Mouse (Mus musculus): ENCODE data around the gene Tenm3.

Gene Tenm3

DNA sequence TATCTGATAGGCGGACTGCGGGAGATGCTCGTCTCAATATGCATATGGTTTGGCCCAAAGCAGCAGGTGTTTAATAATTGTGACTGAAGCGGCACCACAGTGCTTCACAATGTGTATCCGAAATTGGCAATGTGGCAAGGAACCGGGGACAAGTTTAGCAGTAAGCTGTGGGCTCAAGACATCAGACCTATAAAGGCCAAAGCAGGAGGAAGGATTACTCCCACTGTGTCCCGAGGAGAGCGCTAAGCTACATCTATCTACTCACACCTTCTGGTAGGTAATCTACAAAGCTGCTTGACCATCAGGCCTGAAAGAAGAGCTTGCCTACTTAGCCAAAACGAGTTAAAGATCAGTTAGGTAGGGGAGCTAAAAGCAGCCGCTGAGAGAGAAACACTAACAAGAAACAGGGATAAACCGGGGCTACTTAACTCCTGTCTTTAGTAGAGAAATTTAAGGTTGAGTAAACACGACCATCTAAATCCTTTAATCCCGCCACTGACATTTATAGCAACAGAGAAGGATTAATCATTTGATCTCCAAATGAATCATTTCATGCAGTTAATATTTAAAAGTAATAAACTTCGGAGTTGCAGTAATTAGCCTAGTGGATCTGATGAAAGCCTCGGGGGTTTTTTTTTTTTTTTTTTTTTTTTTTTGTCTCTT is 188.2 kb downstream of the Tenm3 start:
- no peak for DNase-seq

DNA sequence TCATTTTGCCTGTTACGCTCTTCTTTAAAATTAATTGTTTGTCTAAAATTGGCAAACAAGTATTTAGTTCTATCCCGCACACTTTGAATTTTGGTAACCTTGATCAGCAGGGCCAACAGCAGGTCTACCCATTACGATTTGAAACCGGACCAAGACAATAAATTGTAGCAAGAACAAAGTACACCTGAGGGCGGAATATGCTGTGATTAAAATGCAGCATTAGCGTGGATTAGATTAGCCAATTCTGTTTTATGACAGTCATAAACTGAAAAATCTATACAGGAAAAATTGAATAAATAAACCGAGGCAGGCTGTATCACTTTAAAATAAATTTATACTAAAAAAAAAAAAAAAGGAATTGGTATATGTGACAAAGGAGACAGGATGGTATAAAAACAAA is 193.9 kb downstream of the Tenm3 start:
- no peak for DNase-seq

DNA sequence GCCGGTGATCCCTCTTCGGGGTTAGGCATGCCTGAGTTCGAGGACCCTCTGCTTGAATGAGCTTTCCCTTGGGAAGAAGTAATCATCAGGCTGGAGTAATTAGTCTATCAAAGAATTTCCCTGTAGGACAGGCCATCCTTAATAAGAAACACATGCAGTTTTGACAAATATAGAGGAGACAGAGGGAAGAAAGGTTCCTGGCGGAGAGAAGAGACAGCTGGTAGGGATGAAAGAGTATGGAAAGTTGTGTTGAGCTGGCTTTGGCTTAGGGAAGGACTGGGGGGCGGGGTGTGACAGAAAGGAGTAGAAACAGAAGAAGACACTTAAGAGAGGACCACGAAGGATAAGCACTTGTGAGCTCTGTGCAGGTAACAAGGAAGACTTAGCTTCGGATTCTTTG is 194.3 kb downstream of the Tenm3 start:
- no peak for DNase-seq

DNA sequence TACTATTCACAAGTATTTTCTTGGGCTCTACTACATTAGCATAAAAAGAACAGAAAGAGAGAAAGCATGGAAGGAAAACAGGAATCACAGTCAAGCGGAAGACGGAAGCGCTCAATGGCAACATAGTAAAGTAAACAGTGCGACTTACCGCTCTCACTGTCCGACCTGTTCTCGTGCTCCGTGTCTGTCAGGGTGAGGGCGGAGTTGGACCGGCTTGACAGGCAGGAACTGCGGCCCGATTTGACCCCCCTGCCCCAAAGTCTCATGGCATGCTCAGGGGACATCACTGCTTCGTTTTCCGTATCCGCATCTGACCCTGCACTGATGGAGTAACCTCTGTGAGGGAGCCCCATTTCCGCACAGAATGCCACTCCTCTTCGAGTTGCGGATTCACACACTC is 197.6 kb downstream of the Tenm3 start:
- no peak for DNase-seq

DNA sequence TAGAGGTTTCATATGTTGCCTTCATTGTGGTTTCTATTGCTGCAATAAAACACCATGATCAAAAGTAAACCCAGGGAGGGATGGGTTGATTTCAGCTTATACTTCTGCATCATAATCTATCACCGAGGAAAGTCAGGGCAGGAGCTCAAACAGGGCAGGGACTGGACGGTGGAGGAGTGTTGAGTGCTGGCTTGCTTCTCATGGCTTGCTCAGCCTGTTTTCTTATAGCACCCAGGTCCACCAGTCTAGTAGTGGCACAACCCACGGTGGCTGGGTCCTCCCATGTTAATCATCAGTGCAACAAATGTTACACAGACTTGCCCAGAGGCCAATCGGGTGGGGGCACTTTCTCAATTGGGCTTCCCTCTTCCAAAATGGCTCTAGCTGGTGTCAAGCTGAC is 205.6 kb downstream of the Tenm3 start:
- DNase-seq, result no peak

DNA sequence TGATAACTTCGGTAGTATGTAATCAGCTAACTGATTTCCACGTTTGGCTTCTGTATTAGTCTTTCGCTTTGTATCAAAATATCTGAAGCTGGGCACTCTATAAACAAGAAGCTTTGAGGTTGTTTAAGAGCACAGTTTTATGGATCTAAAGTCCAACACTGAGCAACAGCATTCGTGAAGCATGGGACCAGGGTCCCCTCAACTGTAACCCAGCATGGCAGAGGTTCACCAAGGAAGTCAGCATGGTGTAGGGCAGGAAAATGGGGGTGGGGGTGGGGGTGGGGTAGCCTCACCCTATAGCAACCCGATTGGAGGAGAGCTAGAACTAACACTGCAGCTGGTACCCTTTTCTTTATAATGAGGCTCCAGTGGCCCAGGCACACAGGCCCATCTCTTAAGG is 206.8 kb downstream of the Tenm3 start:
- DNase-seq, result no peak

DNA sequence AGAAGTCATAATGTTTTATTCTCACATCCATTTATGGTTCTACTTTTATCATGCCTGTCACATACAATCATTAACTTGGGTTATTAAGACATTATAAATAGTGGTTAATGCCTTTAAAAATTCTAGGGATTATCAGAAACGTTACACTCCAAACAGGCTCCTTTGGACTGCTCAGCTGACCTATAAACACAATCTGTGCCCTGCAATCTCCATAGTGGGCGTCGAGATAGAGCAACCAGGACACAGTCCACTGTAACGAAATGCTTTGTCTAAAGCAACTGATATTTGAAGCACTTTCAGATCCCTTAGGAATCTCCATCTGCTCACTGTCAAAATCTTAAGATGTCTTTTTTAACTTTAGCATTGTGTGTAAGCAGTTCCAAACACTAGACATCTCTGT is 207.9 kb downstream of the Tenm3 start:
- DNase-seq, result no peak

DNA sequence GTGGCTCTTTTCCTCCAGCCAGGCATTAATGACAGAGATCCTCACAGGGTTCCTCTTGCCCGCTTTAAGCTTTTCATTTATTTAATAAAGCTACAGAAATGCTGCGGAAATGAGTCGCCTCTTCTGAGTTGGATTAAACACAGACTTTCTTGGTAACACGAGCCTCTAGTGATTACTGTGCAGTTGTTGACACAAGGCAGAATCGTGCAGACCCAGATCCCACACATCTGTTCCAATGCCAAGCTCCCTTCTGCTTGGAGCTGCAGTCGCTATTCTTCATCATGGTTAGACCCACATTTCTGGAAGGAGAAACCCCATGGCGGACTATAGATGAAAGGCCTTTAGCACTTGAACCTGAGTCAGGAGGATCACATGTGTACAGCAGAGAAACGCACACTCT is 210.3 kb downstream of the Tenm3 start:
- DNase-seq, result no peak

DNA sequence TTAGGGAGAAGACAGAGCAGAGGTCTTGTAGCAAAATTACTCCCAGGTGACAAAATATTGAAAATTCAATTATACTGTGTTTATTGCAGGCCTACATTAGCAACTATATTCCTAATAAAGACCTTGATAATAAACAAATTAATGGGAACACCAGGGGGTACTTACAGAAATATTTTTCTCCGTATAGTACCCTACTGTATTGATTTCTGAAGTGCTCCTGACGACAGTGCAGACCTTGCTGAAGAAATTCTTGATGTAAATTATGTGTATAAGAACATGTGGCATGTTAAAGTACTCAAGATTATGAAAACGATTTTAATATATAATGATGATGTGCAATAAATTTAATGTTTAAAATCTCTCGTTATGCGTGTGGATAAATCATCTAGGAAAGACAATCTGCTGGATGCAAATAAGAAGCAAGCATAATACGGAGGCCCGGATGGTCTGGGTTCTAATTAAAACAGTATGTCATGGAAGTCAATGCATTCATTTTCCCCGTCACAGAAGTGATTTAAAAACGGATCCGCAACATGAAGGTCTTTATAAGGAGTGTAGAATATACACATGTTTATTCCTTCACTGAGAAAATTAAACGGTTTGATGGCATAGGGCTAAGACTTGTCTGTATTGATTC is 221.1 kb downstream of the Tenm3 start:
- no peak for DNase-seq

DNA sequence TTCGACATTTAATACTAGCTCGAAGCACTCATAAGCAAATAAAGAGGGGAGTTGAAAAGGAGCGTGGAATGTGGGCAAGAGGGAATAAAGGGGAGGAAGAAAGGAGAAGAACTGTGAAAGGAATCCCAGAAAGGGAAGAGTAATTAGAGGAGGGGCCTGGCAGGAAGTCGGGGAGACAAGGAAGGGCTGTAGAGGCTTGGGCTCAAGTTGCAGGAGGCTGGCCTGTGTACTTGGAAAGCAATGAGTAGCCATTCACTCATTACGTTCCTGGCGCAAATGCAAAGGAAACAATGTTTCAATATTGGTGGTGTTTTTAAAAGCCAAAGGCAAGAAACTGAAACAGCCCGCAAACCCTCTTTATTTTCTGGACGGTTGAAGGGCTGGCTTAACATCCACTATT is 228.7 kb downstream of the Tenm3 start:
- peak; percentile 12 for DNase-seq

DNA sequence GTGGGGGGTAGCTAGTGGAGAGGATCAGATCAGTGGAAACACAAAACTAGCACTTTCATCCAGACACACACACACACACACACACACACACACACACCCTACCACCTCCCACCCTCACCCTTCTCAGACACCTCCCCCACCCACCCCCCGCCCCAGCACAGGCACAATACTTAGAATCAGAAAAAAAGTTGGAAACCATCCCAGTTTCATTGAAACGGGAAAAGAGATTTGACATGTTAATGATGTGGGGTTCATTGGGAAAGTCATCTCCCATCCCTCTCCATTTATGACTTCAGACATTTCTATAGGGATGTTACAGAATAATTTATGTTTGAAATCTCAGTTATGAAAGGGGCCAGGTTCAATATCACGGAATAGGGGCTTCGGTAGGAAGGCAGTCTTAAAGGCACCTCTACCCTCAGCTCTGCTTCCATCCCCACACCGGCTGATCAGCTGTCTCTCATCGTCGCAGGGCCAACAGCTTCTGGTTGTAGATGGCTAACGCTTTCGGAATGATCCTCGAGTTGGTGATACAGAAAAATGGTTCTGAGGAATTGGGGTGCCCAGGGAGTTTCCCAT is 231.7 kb downstream of the Tenm3 start:
- no peak for DNase-seq

DNA sequence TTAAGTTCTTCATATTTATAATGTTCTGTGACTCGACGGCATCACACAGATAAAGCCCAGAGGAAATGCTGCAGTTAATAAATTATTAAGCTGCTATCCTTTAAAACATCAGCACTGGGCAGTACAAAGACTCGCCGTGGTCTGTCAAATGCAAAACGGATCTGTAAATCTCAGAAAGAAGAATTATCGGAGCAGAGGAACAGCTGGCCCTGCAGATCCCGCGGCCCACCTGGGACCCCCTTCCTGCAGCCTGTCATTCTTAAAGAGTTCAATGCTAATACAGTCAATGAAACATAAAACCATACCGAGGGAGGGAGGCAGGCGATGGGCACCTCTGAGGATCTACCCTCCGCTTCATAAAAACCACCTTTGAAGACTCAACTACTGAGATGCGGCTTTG is 232.6 kb downstream of the Tenm3 start:
- DNase-seq, result no peak

DNA sequence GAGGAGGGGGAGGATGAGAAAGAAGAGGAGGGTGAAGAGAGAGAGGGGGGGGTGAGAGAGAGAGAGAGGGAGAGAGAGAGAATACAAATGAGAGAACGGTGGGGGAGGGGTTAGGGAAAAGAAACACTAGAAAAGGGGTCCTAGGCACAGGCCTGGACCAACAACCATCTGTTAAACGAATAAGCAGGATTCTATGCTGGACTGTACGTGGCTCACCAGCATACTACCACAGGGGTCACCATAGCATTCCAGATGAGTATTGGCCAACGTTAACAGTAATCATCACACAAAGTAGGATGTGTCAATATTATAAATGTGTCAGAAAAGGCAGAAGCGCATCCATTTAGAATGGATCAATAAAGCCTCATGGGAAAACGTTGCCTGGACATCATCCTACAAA is 233.4 kb downstream of the Tenm3 start:
- no peak for DNase-seq

DNA sequence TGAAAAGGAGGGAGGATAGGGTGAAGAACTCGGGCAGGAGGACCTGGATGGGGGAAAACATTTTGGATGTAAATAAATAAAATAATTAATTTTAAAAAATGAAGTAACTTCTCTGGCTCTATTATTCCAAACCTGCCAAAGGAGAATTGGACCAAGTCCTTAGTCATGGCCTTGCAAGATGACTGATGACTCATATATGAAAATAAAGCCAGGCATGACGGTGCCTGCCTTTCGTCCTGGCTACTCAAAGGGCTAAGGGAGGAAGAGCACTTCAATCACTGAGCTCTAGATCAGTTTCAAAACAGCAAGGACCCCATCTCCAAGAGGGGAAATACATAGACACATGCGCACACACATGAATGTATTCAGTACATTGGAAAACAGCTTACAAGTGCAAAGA is 234.1 kb downstream of the Tenm3 start:
- DNase-seq, result no peak

DNA sequence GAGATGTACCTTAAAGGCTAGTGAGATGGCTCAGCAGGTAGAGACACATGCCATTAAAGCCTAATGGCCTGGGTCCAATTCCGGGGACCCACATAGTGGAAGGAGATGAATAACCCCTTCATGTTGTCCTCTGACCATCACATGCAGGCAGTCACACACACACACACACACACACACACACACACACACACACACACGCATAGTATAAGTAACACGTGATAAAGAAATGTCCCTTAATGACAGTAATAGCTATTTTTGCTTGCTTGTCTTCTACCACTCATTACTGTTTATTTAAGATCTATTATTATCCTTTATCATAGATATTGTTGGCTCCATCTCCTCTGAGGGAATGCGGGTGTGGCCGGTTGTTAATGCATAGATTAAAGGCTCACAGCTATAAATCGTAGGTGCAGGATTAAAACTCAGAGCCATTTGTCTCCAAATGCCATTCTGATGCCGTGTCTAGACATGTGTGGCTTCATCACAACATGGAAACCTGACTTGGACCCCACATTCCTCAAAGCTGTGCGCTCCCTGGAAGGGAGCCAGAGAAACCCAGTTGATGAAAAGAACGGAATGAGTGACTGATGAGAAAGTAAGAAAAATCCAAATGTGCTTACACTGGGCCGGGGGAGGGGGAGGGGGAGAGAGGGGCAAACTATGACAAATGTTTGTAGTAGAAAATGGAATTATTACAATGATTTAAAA is 239.4 kb downstream of the Tenm3 start:
- DNase-seq, result no peak

DNA sequence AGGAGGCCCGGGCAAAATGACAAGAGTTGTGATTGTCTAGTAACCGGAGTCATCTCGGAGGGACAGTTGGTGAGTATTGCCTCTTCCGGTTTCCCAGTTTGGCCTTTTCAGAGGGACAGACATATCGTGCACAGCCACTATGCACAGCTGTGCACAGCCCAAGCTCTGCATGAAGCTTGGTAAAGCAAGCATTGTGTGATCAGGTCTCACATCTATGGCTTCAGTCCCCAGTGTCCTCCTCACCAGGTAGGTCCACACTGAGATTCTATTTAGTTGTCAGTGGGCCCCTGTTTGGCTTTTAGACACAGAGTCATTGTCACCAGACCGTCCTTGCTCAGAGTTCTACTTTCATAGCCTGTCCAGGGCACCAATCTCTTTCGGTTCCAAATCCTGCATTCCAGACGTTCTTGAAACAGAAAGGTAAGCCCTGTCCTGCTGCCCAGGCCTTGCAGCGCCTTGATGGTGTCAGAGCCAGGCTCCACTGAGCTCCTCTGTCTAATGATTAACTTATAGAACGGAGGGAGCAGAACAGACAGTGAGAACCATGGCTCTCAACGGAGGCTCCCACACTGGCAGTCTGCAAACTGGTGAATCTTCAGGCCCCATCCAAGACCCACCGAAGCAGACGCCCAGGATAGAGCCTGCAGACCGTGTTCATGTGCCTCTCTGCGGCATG is 240.4 kb downstream of the Tenm3 start:
- peak; percentile 46 for DNase-seq

DNA sequence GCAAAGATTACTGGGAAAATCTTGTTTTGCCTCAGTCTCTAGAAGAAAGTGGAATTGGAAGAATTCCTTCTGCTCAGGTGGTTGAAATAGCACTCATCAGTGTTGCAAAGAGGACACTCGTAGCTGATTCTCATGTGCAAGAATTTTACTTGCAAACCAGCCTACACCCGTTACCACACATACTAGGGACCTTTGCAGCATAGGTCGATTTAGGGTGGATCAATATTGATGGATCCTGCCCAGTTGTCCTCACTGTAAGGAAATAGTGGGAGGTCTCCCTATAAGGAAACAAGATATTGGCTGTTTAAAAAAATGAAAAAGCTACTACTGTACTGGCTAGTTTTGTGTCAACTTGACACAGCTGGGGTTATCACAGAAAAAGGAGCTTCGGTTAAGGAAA is 242.1 kb downstream of the Tenm3 start:
- no peak for DNase-seq

DNA sequence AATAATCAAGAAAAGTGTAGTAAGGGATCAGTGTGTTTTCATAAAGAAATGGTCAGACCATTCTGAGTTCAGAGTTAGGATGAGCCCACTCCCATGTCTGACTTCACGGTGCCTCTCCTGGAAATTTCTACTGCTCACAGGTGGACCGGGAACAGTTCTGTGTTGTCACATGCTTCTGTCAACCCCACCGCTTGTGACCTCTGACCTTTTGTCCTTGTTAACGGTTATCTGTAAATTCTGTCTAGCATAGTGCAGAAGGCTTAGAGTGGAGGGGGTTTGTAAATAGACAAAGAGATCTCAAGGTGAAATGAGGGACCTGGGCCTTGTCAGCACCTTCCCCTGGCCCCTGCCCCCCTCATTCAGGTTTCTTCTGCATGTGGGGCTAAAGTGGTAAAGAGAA is 244.7 kb downstream of the Tenm3 start:
- DNase-seq, result no peak

DNA sequence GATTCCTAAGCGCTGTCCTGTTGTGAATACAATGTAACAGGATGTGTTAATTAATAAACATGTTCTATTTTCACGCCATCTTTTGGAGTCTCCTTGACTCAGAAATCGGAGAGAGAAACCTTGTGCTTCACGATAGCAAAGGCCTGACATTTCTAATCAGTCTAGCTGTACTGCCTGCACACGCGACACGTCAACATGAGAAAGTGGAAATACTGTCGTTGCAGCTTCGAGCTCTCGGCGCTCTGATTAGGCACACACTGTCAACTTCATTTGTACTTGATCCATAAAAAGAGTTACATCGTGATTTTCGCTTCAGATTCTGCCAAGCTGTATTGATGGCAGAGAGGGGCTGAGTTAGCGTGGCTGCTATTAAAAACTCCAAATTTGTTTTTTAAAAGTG is 247.4 kb downstream of the Tenm3 start:
- no peak for DNase-seq

DNA sequence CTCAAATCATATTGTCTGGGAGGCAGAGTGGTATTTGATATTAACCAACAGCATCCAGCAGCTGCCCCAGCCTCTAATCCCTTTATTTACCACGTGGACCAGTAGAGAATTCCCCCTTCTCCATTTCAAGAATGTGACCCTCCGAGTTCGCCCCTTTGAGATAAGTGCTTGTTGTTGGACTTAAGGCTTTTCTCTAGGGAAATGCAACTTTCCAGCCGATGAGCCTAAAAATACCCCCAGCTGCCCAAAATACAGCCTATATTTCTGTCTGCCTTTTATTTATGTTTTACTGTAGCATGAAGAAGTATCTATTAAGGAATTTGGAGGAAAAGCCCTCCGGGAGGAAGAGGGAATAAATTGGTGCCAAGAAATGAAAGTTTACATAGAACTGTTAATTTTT is 251.9 kb downstream of the Tenm3 start:
- no peak for DNase-seq

DNA sequence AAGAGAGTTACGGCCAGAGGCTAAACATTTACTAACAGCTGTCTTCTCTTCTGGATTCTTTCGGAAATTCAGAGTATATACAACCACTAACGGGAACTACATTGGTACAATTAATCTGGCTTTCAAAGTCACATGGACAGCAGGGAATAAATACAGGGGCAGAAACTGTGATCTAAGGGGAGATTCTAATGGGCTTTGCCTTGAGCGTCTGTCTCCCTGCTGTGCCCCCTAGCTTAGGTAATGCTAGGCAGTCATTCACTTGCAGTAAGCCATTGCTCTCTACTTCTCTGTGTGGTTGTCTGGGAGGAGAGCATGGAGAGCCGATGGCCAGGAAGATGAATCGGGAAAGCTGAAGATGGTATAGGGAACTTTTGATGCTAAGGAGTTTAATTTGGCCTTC is 264.0 kb downstream of the Tenm3 start:
- no peak for DNase-seq

DNA sequence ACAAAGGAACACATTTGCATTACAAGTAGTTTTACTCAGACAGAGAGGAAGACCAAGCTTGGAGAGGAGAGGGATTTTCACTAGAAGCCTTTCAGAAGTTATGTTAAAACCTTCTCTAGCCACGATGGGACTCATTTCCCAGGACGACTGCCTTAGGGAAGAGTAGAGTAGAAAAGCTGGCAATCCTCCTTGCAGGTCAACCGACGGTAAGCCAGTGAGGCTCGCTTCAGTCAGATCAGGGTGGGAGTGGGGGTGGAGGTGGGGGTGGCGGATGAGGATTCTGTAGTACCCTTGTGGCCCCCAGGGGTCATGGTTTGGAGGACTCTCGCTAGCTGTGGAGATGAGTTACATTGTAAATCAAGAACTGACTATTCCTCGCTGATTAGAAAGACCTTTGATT is 264.6 kb downstream of the Tenm3 start:
- no peak for DNase-seq

DNA sequence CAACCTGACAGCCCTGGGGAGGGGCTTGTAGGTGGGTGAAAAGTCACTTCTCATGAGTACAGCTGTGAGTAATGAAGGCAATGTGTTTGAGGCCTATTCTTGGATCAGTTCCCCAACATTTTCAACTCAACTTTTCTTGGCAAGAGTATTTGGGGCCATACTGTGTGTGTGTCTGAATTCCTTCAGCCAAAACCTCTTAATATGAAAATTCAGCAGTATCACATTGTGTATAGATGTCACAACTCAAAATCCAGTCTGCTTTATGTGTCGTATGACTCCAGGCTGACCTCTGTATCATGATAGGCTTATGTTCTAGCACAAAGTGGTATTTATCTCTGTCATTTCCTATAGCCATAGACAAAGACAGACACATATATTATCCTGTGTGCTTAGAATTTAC is 270.8 kb downstream of the Tenm3 start:
- DNase-seq, result no peak

DNA sequence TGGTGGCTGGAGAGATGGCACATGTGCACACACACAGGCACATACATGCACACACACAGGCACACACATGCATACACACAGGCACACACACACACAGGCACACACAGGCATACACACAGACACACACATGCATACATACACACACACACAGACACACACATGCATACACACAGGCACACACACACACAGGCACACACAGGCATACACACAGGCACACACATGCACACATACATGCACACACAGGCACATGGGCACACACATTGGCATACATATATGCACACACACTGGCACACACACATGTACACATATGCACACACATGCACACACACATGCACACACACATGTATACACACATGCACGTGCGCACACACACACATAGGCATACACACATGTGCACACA is 271.4 kb downstream of the Tenm3 start:
- no peak for DNase-seq

All from kidney, postnatal 14 days (tissue).